Mouse (Mus musculus) liver, embryonic 14.5 days (tissue): Measurements from ENCODE around the gene Map4k3. TPM values are rescaled to one million over a fixed set of nuclear protein-coding genes. Genes with fewer than 3 reads are reported as not detected.

Experiments
- ATAC-seq: fragments of 200-750 bp; cut with Nextera tagmentation; 2 replicates; pipeline ENCODE4 v1.8.0; 2017; ENCODE audit warnings: moderate number of reproducible peaks, mild to moderate bottlenecking, moderate library complexity; ENCODE audit not compliant: insufficient read depth
- DNase-seq, 3 experiments: peaks; one replicate each; pipeline ENCODE4 v3.0.0-alpha.2; 2012 to 2013; ENCODE audit warnings: low read depth in 3 of 3, low spot score in 3 of 3
- H3K27ac ChIP-seq: fragments of 300-500 bp; sonication (generic); 2 replicates; pipeline ENCODE4 v1.5.1; 2014; ENCODE audit warnings: moderate library complexity, mild to moderate bottlenecking, control low read depth, inconsistent platforms
- H3K27me3 ChIP-seq: fragments of 300-500 bp; sonication (generic); 2 replicates; pipeline ENCODE4 v1.6.1; 2014; ENCODE audit warnings: mild to moderate bottlenecking, low read length, moderate library complexity; ENCODE audit not compliant: control insufficient read depth, insufficient read depth
- H3K36me3 ChIP-seq: fragments of 300-500 bp; sonication (generic); replicated peaks from 2 replicates; pipeline ENCODE4 v1.6.1; 2014; ENCODE audit warnings: low read depth; ENCODE audit not compliant: control insufficient read depth, insufficient read depth
- H3K4me1 ChIP-seq, 2 experiments: fragments of 200-500 bp in 1 of 2; fragments of 300-500 bp in 1 of 2; sonication (generic) in 1 of 2; replicated peaks; 2 replicates each; pipeline ENCODE4 v1.6.1; 2012 to 2014; ENCODE audit warnings: antibody characterized with exemption in 1 of 2, inconsistent platforms in 1 of 2, low read length in 1 of 2; ENCODE audit not compliant: control insufficient read depth in 2 of 2, insufficient read depth in 2 of 2
- H3K4me2 ChIP-seq: fragments of 300-500 bp; sonication (generic); 2 replicates; pipeline ENCODE4 v1.6.1; 2014; ENCODE audit warnings: low read depth, mild to moderate bottlenecking, control low read depth, moderate library complexity
- H3K4me3 ChIP-seq, 2 experiments: fragments of 200-500 bp in 1 of 2; fragments of 300-500 bp in 1 of 2; sonication (generic) in 1 of 2; 2 replicates each; pipeline ENCODE4 v1.5.1; 2012 to 2014; ENCODE audit warnings: low read depth in 2 of 2, low read length in 2 of 2, mild to moderate bottlenecking in 2 of 2, control low read depth in 1 of 2, inconsistent platforms in 1 of 2, moderate library complexity in 1 of 2; ENCODE audit not compliant: insufficient read depth in 1 of 2
- H3K9ac ChIP-seq: fragments of 300-500 bp; sonication (generic); replicated peaks from 2 replicates; pipeline ENCODE4 v1.6.1; 2014; ENCODE audit warnings: mild to moderate bottlenecking, control low read depth, moderate library complexity
- H3K9me3 ChIP-seq: fragments of 300-500 bp; sonication (generic); 2 replicates; pipeline ENCODE4 v1.6.1; 2016; ENCODE audit warnings: low read length, mixed read lengths; ENCODE audit not compliant: control insufficient read depth
- CTCF ChIP-seq: IDR thresholded peaks from 2 replicates; pipeline ENCODE4 v1.5.1; 2016; ENCODE audit warnings: antibody characterized with exemption, low read depth, control low read depth
- EP300 ChIP-seq: IDR thresholded peaks from 2 replicates; pipeline ENCODE4 v1.6.1; 2016; ENCODE audit warnings: antibody characterized with exemption, low read depth
- WGBS: fragments of 180-500 bp; shearing (Covaris S2); extraction: QIAGEN DNeasy Blood & Tissue Kit; methylation state at CpG from one replicate; pipeline ENCODE4 v1.1.7; 2014; ENCODE audit not compliant: insufficient replicate concordance; 5-methylcytosine and 5-hydroxymethylcytosine counted together
- polyA plus RNA-seq, 2 experiments: library from polyadenylated mRNA; depleted of rRNA in 1 of 2; stranded (reverse) in 1 of 2; unstranded in 1 of 2; fragments of >200 nt; fragmentation: Nextera tagmentation in 1 of 2; extraction: Ambion mirVana in 1 of 2; gene quantifications; 2 replicates each; pipeline versions ENCODE4 v1.2.1 to v1.2.3; 2012 to 2014

Map4k3 gene
- polyA plus RNA-seq, 2 experiments = 4.0 to 4.3 TPM

DNA sequence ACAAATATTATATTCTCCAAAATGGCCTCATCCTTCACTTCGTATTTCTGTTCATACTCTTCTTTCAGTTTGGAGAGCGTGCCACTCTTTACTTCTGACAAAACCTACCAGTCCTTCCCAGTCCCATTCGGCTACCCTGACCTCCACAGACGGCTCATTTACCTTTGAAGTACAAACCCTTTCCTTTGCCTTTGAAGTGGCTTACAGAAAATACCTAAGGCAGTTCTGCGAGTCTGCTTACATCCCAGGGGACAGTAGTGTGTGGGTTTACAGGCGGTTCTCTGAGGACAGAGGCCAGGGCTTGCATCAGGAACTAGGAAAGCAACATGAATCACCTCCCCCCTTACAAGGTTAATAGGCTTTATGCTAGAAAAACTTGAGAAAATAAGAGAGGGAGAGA lies 75.5 kb downstream of the Map4k3 start:
- H3K4me1 ChIP-seq = no peaks in the 10 kb centered on the region
- WGBS = 63% methylated on average over 6 of the region's 6 CpGs
- TF ChIP-seq EP300 (no peak), CTCF (no peak)

GRCm38 (mm10) chr17:80646843-80647242 lies 81.4 kb downstream of the Map4k3 start:
- H3K4me3 ChIP-seq = no peak overlapping the region
- H3K4me1 ChIP-seq = no peaks in the 10 kb centered on the region
- no peak overlapping the region for H3K9ac ChIP-seq
- H3K36me3 ChIP-seq = no peaks in the 10 kb centered on the region
- ATAC-seq = no peak
- no peak for DNase-seq
- H3K27me3 ChIP-seq = no peaks in the 10 kb centered on the region
- WGBS = 54% methylated on average over 5 of the region's 5 CpGs
- TF ChIP-seq EP300 = no peak
- TF ChIP-seq CTCF = no peak
- H3K4me2 ChIP-seq = no peak overlapping the region
- no peaks in the 10 kb centered on the region for H3K9me3 ChIP-seq
- no peak overlapping the region for H3K27ac ChIP-seq

More for the DNA sequence above, 75.5 kb downstream of the Map4k3 start:
- H3K27ac ChIP-seq = no peak overlapping the region
- H3K4me2 ChIP-seq = no peak overlapping the region
- no peaks in the 10 kb centered on the region for H3K9me3 ChIP-seq
- DNase-seq = no peak
- H3K9ac ChIP-seq = no peak overlapping the region
- H3K27me3 ChIP-seq = no peaks in the 10 kb centered on the region
- no peak overlapping the region for H3K4me3 ChIP-seq
- no peaks in the 10 kb centered on the region for H3K36me3 ChIP-seq
- no peak for ATAC-seq

DNA sequence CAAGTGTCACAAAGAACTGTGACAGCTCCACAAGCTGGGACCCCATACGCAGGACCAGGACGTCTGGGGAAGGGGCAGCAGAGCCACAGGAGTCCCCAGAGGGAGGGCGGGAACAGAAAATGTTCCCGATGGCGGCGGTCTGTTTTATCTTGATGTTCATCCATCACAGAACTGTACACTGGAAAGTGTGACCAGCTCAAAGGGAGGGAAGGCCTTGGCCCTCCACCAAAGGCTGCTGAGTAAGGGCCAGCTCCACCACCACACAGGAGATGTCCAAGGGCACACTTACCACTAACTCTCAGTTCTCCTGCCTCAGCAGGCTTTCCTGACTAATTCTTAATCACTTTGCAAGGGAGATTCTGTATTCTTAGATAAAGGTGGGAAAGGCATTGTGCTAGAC lies 82.2 kb downstream of the Map4k3 start:
- DNase-seq (no peak), ATAC-seq (no peak)
- no peak overlapping the region for H3K9ac ChIP-seq
- no peak for TF ChIP-seq EP300
- no peak overlapping the region for H3K4me2 ChIP-seq
- no peaks in the 10 kb centered on the region for H3K9me3 ChIP-seq
- H3K27ac ChIP-seq = no peak overlapping the region
- H3K4me1 ChIP-seq = no peaks in the 10 kb centered on the region
- H3K4me3 ChIP-seq = no peak overlapping the region
- H3K36me3 ChIP-seq = no peaks in the 10 kb centered on the region
- H3K27me3 ChIP-seq = no peaks in the 10 kb centered on the region
- 58% methylated on average over 6 of the region's 6 CpGs for WGBS

DNA sequence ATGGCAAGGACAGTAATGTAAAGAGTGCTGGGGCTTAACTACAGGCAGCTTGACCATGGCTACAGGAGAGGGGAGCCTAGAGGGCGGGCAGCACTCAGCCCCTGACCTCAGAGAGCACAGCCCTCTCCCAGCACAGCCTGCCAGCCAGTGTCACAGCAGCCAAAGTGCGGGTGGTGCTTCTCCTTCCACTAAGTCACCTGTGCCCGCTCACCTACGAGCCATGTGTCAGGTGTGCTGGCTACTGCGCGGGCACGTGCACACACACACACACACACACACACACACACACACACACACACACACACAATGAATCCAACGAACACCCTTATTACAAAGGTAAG lies 82.6 kb downstream of the Map4k3 start:
- no peaks in the 10 kb centered on the region for H3K4me1 ChIP-seq
- 85% methylated on average over 8 of the region's 8 CpGs for WGBS
- no peak overlapping the region for H3K9ac ChIP-seq
- no peak for DNase-seq
- ATAC-seq = no peak
- no peaks in the 10 kb centered on the region for H3K9me3 ChIP-seq
- H3K4me2 ChIP-seq = no peak overlapping the region
- H3K27ac ChIP-seq = no peak overlapping the region
- H3K27me3 ChIP-seq = no peaks in the 10 kb centered on the region
- H3K36me3 ChIP-seq = no peaks in the 10 kb centered on the region
- H3K4me3 ChIP-seq = no peak overlapping the region
- no peak for TF ChIP-seq EP300
- no peak for TF ChIP-seq CTCF

DNA sequence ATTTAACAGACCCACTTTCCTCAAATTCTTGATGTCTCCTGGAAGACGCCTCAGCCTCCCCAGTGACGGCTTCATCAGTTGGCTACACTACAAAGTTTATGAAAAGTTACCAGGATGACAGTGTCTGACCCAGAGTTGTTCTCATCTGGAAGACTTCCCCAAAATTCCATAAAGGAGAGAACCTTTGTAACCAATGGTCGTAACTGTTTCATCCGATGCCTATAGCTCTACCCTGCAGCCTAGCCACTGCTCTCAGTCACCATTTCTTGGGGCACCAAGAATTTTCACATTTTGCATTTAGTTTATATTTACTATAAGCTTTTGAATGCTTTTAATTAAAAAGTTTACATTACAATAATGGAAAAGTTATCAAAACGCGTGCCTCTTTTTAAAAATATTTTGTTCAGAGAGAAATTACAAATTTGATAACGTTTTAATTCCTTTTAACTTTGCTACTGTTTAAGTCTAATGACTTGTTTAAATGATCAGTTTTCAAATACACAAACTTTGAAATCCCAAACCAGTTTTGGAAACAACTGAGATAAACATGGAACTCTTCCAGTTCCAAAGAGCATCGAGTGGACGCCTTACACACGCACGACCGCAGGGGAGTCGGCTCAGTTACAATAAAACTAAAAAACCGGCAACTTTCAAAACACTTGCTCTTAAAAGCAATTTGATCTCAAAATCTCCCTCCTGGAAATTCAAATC lies 83.1 kb downstream of the Map4k3 start:
- DNase-seq = no peak
- whole genome bisulfite sequencing = 82% methylated on average over 14 of the region's 14 CpGs

More for the DNA sequence above, 83.1 kb downstream of the Map4k3 start:
- no peak for ATAC-seq
- Histone ChIP-seq H3K27ac (no peak overlapping the region), H3K4me3 (no peak overlapping the region), H3K9me3 (no peaks in the 10 kb centered on the region), H3K36me3 (no peaks in the 10 kb centered on the region), H3K4me1 (no peaks in the 10 kb centered on the region), H3K4me2 (no peak overlapping the region), H3K27me3 (no peaks in the 10 kb centered on the region), H3K9ac (no peak overlapping the region)
- TF ChIP-seq CTCF (no peak), EP300 (no peak)
